Mouse (Mus musculus) E14TG2a.4 (cell line): ENCODE data around the gene Gpa33.

Experiments
- CTCF ChIP-seq: conservative IDR thresholded peaks from 2 replicates; pipeline ENCODE4 v1.5.1; 2014; ENCODE audit warnings: low read length
- POU5F1 ChIP-seq: IDR thresholded peaks from 2 replicates; pipeline ENCODE4 v1.6.1; 2014; ENCODE audit warnings: low read length, borderline replicate concordance

GRCm38 (mm10) chr1:166126290-166126689, 3.7 kb upstream of the Gpa33 start:
- TF ChIP-seq CTCF = no peak
- no peak for TF ChIP-seq POU5F1
